Mouse (Mus musculus) telencephalon, adult 2 months (tissue): ENCODE data around the gene Eml5.

Experiments used
- DNase-seq: peaks from one replicate; pipeline ENCODE4 v3.0.0-alpha.2; 2011; ENCODE audit warnings: low read depth, low spot score

Eml5 gene

DNA sequence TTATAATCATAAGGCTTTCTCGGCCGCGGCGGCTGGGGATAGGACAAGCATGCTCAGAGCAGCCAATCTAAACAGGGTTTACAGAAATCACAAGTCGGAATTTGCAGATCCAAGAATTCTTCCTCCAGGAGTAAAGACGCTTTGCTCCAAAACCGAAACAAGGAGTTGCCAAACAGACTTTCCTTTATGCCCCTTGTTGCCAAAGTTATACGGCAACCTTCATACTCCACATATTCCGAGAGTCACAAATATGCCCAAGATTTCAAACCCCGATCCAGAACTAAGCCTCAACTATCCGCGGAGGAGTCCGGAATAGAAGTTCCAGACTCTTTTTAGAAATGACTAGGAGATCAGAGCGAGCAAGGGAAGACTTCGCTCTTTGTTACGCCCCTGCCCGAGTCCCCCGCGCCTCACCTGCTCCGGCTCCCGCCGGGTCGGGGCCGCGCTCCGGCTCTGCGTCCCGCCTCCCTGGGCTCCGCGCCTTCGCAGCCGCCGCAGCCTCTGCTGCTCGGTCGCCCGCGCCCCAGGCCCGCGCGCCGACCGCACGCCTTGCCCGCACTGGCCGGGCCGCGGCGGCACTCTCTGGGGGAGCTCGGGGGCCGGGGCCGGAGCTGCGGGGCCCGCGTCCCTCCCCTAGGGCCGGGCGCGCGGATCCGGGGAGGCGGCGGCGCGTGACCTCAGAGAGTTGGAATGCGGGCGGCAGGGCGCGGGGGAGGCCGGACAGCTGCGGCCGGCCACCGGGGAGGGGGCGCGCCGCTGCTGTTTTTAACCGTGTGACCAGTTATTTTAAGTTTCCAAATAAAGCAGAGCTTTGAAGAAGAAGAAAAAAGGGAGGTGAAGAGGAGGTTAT lies 164.1 kb downstream of the Eml5 start, which contains the start of gene Ptpn21:
Gene Ptpn21, minus strand, starts transcription at position 455 of the 850 bp plus-strand sequence.
- DNase-seq = no peak
